Mouse (Mus musculus) thymus, adult 2 months (tissue): ENCODE measurements at regions not wholly inside any gene's neighbourhood (a gene's known extent, or its start where the extent isn't known, plus 50 kb on each side); places are given as distances from the start of the nearest gene placed in this dataset.

Source experiments
- CTCF ChIP-seq: fragments of 200-500 bp; IDR thresholded peaks from 2 replicates; pipeline ENCODE4 v1.5.1; 2012; ENCODE audit warnings: mild to moderate bottlenecking, control low read depth, low read length, moderate library complexity, borderline replicate concordance; ENCODE audit not compliant: control insufficient read depth, poor library complexity, insufficient read depth; ENCODE audit errors: extremely low read depth
- POLR2A ChIP-seq: fragments of 200-500 bp; IDR thresholded peaks from 2 replicates; pipeline ENCODE4 v1.6.1; 2012; ENCODE audit warnings: mild to moderate bottlenecking, low read length, control low read depth, moderate library complexity; ENCODE audit not compliant: control insufficient read depth, poor library complexity, insufficient read depth; ENCODE audit errors: extremely low read depth

DNA sequence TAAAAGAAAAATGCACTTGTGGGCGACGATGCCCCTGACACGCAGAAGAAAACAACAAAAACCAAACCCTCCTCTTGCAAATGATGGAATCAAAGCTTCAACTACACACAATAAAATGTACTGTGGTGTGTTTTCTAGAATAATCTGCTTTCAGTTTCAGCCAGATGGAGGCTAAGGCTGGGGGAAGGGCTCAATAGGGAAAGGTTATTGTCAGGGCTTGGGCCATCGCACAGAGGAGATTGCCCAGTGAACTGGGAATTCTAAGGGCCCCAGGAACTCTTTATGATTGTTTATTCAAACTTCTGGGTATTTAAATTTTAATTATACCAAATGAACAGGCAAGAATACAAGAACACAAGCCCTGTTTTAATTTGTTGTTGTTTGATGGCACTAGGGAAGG lies 169.6 kb upstream of the Agap1 start:
- TF ChIP-seq CTCF (no peak), POLR2A (no peak)
